Mouse (Mus musculus): ENCODE results near the gene Smim5. TPM values are rescaled to one million over a fixed set of nuclear protein-coding genes. Genes with fewer than 3 reads are reported as not detected.

The Smim5 gene
- polyA plus RNA-seq, 1 experiment = not detected

DNA sequence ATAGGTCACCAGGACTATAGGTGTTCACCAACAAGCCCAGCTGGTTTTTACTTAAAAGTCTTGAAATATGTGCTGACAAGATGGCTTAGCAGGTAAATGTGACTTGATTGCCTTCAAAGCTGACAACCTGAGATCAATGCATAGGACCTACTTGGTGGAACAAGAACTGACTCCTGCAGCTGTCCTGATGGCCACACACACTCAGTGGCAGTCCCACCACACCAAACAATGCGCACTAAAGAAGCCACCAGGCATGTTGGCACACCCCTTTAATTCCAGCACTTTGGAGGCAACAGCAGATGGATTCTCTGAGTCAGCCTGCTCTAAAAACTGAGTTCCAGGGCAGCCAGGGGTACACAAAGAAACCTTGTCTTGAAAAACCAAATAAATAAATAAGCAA, 22.2 kb downstream of the Smim5 start:
- no peak overlapping the region for H3K4me3 ChIP-seq (ENCODE audit: low read depth, low read length)
- H3K9ac ChIP-seq (ENCODE audit: low read depth, poor library complexity, severe bottlenecking) = no peak overlapping the region
- TF ChIP-seq CTCF (IDR thresholded peaks at IDR 0.05; ENCODE audit: low read depth, low read length) (no peak), EP300 (IDR thresholded peaks at IDR 0.05; ENCODE audit: insufficient read depth, low read depth, low read length) (no peak), POLR2A (IDR thresholded peaks at IDR 0.05; ENCODE audit: insufficient read depth, low read length) (no peak)
- no peak overlapping the region for H3K27ac ChIP-seq (ENCODE audit: insufficient read depth, low read length)
- H3K36me3 ChIP-seq (ENCODE audit: control insufficient read depth, insufficient read depth, low read length, poor library complexity, severe bottlenecking) = peaks cover 2% of the 10 kb centered on the region; the same call in 1 of the 2 replicates
- H3K4me1 ChIP-seq (ENCODE audit: control insufficient read depth, insufficient read depth, low read length) = no peaks in the 10 kb centered on the region
- H3K27me3 ChIP-seq (ENCODE audit: control insufficient read depth, insufficient read depth, low read length, poor library complexity, severe bottlenecking) = no peaks in the 10 kb centered on the region
- no peaks in the 10 kb centered on the region for H3K9me3 ChIP-seq (replicated peaks; ENCODE audit: control insufficient read depth, insufficient read depth, low read length, poor library complexity, severe bottlenecking)

- TF ChIP-seq CTCF (IDR thresholded peaks at IDR 0.05; ENCODE audit: low read depth, low read length) (no peak), POLR2A (IDR thresholded peaks at IDR 0.05; ENCODE audit: insufficient read depth, low read length) (no peak), EP300 (IDR thresholded peaks at IDR 0.05; ENCODE audit: insufficient read depth, low read depth, low read length) (no peak)
Measured at GRCm38 (mm10) chr11:115929031-115929430, 29.3 kb downstream of the Smim5 start.

DNA sequence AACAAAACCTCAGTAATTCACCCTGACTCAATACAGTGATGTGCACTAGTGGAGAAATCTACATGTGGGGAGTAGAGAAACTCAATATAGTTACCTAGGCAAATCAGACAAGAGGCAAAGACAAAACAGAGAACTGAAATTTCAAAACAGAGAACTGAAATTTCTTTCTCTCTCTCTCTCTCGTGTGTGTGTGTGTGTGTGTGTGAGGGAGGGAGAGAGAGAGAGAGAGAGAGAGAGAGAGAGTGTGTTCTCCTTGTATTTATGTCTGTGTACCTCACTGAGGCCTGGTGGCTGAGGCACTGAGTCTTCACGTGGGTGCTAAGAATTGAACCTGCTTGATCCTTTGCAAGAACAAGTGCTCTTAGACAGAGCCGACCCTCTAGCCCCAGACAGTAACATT, 30.1 kb downstream of the Smim5 start:
- Histone ChIP-seq H3K4me3 (ENCODE audit: low read depth, low read length) (no peak overlapping the region), H3K27ac (ENCODE audit: insufficient read depth, low read length) (no peak overlapping the region), H3K9ac (ENCODE audit: low read depth, poor library complexity, severe bottlenecking) (no peak overlapping the region), H3K9me3 (replicated peaks; ENCODE audit: control insufficient read depth, insufficient read depth, low read length, poor library complexity, severe bottlenecking) (no peaks in the 10 kb centered on the region), H3K36me3 (ENCODE audit: control insufficient read depth, insufficient read depth, low read length, poor library complexity, severe bottlenecking) (peaks cover 4% of the 10 kb centered on the region; the same call in 1 of the 2 replicates), H3K27me3 (ENCODE audit: control insufficient read depth, insufficient read depth, low read length, poor library complexity, severe bottlenecking) (no peaks in the 10 kb centered on the region), H3K4me1 (ENCODE audit: control insufficient read depth, insufficient read depth, low read length) (no peaks in the 10 kb centered on the region)
- no peak for TF ChIP-seq EP300 (IDR thresholded peaks at IDR 0.05; ENCODE audit: insufficient read depth, low read depth, low read length)
- TF ChIP-seq POLR2A (IDR thresholded peaks at IDR 0.05; ENCODE audit: insufficient read depth, low read length) = no peak
- TF ChIP-seq CTCF (IDR thresholded peaks at IDR 0.05; ENCODE audit: low read depth, low read length) = no peak

More at GRCm38 (mm10) chr11:115929031-115929430, 29.3 kb downstream of the Smim5 start:
- Histone ChIP-seq H3K4me3 (ENCODE audit: low read depth, low read length) (no peak overlapping the region), H3K27ac (ENCODE audit: insufficient read depth, low read length) (no peak overlapping the region), H3K27me3 (ENCODE audit: control insufficient read depth, insufficient read depth, low read length, poor library complexity, severe bottlenecking) (no peaks in the 10 kb centered on the region), H3K9me3 (replicated peaks; ENCODE audit: control insufficient read depth, insufficient read depth, low read length, poor library complexity, severe bottlenecking) (no peaks in the 10 kb centered on the region), H3K36me3 (ENCODE audit: control insufficient read depth, insufficient read depth, low read length, poor library complexity, severe bottlenecking) (peaks cover 4% of the 10 kb centered on the region; the same call in 1 of the 2 replicates), H3K4me1 (ENCODE audit: control insufficient read depth, insufficient read depth, low read length) (no peaks in the 10 kb centered on the region), H3K9ac (ENCODE audit: low read depth, poor library complexity, severe bottlenecking) (no peak overlapping the region)

GRCm38 (mm10) chr11:115931235-115931634, 31.5 kb downstream of the Smim5 start:
- Histone ChIP-seq H3K9ac (ENCODE audit: low read depth, poor library complexity, severe bottlenecking) (no peak overlapping the region), H3K4me3 (ENCODE audit: low read depth, low read length) (no peak overlapping the region), H3K4me1 (ENCODE audit: control insufficient read depth, insufficient read depth, low read length) (no peaks in the 10 kb centered on the region), H3K27ac (ENCODE audit: insufficient read depth, low read length) (no peak overlapping the region), H3K9me3 (replicated peaks; ENCODE audit: control insufficient read depth, insufficient read depth, low read length, poor library complexity, severe bottlenecking) (no peaks in the 10 kb centered on the region), H3K36me3 (ENCODE audit: control insufficient read depth, insufficient read depth, low read length, poor library complexity, severe bottlenecking) (peaks cover 14% of the 10 kb centered on the region), H3K27me3 (ENCODE audit: control insufficient read depth, insufficient read depth, low read length, poor library complexity, severe bottlenecking) (no peaks in the 10 kb centered on the region)
- TF ChIP-seq EP300 (IDR thresholded peaks at IDR 0.05; ENCODE audit: insufficient read depth, low read depth, low read length) (no peak), CTCF (IDR thresholded peaks at IDR 0.05; ENCODE audit: low read depth, low read length) (no peak), POLR2A (IDR thresholded peaks at IDR 0.05; ENCODE audit: insufficient read depth, low read length) (no peak)

DNA sequence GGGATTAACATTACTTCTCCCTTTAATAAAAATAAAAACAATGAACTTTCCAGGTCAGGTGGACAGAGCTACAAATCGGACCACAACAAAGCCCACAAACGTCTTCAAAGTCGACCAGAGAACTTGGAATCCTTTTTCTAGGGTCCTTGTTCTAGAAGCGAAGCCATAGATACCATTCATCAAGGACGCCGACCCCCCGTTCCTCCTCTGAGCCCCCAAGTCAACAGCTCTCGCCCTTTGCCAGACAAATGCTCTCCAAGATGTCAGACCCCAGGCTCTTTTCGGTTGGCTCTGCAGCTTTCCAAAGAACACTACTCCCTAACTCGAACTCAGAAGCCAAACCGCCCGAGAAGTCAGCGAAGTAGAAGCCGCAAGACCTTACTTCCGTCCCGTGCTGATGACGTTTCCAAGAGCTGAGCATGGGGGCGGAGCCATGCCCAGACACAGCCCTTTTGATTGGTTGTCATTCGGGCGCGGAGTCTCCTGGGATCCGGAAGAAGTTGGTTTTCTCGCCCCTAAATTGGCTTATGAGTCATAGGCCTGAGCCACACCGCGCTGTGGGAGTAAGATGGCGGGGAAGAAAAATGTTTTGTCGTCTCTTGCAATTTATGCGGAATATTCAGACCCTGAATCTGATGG, 33.5 kb downstream of the Smim5 start, which contains the start of the genes Sap30bp and Recql5:
Sap30bp (plus strand) TSS at position 175 of the 639 bp plus-strand sequence.
Recql5 (minus strand) TSS at position 370 of the 639 bp plus-strand sequence.
- peak within 1 kb of the TSS; percentile 78 for H3K9ac ChIP-seq (ENCODE audit: low read depth, poor library complexity, severe bottlenecking)
- H3K36me3 ChIP-seq (ENCODE audit: control insufficient read depth, insufficient read depth, low read length, poor library complexity, severe bottlenecking) = peaks cover 26% of the 10 kb centered on the region
- H3K4me3 ChIP-seq (ENCODE audit: low read depth, low read length) = peak within 1 kb of the TSS; percentile 97
- no peaks in the 10 kb centered on the region for H3K27me3 ChIP-seq (ENCODE audit: control insufficient read depth, insufficient read depth, low read length, poor library complexity, severe bottlenecking)
- H3K9me3 ChIP-seq (replicated peaks; ENCODE audit: control insufficient read depth, insufficient read depth, low read length, poor library complexity, severe bottlenecking) = no peaks in the 10 kb centered on the region
- H3K4me1 ChIP-seq (ENCODE audit: control insufficient read depth, insufficient read depth, low read length) = no peaks in the 10 kb centered on the region
- H3K27ac ChIP-seq (ENCODE audit: insufficient read depth, low read length) = no peak within 1 kb of the TSS
- TF ChIP-seq CTCF (IDR thresholded peaks at IDR 0.05; ENCODE audit: low read depth, low read length) (no peak), POLR2A (IDR thresholded peaks at IDR 0.05; ENCODE audit: insufficient read depth, low read length) (no peak), EP300 (IDR thresholded peaks at IDR 0.05; ENCODE audit: insufficient read depth, low read depth, low read length) (no peak)

DNA sequence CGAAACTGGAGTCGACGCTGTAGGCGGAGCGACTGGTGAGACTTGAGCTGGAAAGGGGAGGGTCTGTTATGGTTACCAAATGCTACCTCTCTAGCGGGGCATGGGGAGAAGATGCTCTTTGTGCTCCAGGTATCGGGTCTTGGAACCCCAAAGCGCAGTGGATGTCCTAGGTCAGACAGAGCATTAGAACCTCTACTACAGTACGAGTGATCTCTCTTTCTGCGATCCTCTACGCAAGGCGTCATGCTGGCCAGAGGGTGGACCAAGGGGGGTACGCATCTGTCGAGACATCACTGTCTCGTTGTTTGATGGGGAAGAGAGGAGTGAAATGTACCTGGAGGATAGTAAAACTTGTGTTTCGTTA, 34.0 kb downstream of the Smim5 start:
- Histone ChIP-seq H3K4me1 (ENCODE audit: control insufficient read depth, insufficient read depth, low read length) (no peaks in the 10 kb centered on the region), H3K9ac (ENCODE audit: low read depth, poor library complexity, severe bottlenecking) (peak overlapping the region; percentile 78), H3K4me3 (ENCODE audit: low read depth, low read length) (peak overlapping the region; percentile 97), H3K27me3 (ENCODE audit: control insufficient read depth, insufficient read depth, low read length, poor library complexity, severe bottlenecking) (no peaks in the 10 kb centered on the region), H3K27ac (ENCODE audit: insufficient read depth, low read length) (no peak overlapping the region), H3K9me3 (replicated peaks; ENCODE audit: control insufficient read depth, insufficient read depth, low read length, poor library complexity, severe bottlenecking) (no peaks in the 10 kb centered on the region), H3K36me3 (ENCODE audit: control insufficient read depth, insufficient read depth, low read length, poor library complexity, severe bottlenecking) (peaks cover 29% of the 10 kb centered on the region)
- no peak for TF ChIP-seq POLR2A (IDR thresholded peaks at IDR 0.05; ENCODE audit: insufficient read depth, low read length)
- TF ChIP-seq EP300 (IDR thresholded peaks at IDR 0.05; ENCODE audit: insufficient read depth, low read depth, low read length) = no peak
- TF ChIP-seq CTCF (IDR thresholded peaks at IDR 0.05; ENCODE audit: low read depth, low read length) = no peak
